Mouse (Mus musculus) erythroblast, adult 5-6 weeks (primary cell): ENCODE data around the gene Olfr103. TPM values are rescaled to one million over a fixed set of nuclear protein-coding genes. Genes with fewer than 3 reads are reported as not detected.

Experiments used
- ATAC-seq: replicated peaks from 2 replicates; pipeline ENCODE4 v1.8.0; 2016; ENCODE audit warnings: moderate number of reproducible peaks, mild to moderate bottlenecking, moderate TSS enrichment, inconsistent platforms; ENCODE audit not compliant: poor library complexity, low FRiP score, severe bottlenecking
- total RNA-seq, 2 experiments: library from RNA; stranded (forward) in 1 of 2; stranded (reverse) in 1 of 2; fragments of 150-400 nt in 1 of 2; fragments of 200-764, 138-1000 nt in 1 of 2; gene quantifications; 2 replicates each; pipeline versions ENCODE4 v1.2.3 to v1.2.4; 2015 to 2017; ENCODE audit warnings: low replicate concordance in 2 of 2

Gene Olfr103
- total RNA-seq (2015; ENCODE audit: low replicate concordance), result not detected in 2 replicates
- not detected in 2 replicates for total RNA-seq (2017; ENCODE audit: low replicate concordance)

DNA sequence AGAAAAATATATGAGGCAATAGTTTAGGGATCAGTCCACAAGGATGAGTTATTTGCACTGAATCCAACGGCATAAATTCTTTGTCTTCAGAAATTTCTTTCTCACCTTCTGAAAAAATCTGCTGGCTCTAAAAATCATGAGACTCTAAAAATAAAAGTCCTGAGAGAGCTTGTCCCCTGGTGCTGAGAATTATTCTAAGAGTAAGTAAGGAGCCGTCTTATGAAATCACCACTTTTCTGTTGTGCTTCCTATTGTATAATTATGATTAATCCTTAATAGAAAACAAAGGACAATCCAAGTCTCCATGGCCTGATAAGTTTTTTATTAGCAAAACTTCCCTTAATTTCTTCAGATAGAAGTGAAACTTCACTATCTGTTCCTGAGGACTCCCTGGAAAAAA, at the start of gene Olfr103:
Gene Olfr103 (minus strand): TSS at position 101 of the 400 bp plus-strand sequence.
- no peak for ATAC-seq

DNA sequence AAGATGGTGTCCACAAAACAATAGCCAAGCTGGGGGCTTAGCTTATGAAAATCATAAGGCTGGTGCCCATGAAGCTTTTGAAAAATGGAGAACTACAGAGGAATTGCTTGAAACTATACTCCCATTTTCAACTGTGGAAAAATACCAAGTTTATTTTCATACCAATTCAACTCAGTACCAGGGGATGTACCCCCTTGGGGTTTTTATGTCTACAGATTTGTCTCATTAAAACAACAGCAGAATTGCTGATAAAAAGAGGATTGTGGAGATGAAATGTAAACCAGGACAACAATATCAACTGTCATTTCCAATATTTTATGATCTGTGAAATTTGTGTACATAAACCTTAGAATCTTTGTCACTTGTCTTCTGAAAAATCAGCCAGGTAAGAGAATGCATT, 39.2 kb upstream of the Olfr103 start, which contains the start of gene Olfr105-ps:
Gene Olfr105-ps (plus strand): TSS at position 301 of the 400 bp plus-strand sequence.
- no peak for ATAC-seq

DNA sequence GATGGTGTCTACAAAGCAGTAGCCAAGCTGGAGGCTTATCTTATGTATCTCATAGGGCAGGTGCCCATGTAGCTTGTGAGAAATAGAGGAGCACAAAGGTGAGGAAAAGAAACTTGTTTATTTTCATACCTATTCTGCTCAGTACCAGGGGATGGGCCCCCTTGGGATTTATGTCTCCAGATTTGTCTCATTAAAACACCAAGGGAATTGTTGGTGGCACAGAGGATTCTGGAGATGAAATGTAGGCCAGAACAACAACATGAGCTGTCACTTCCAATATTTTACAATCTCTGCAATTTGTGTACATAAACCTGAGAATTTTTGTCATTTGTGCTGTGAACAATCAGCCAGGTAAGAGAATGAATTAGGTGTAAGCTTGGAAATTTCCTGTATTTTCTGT, 19.8 kb upstream of the Olfr103 start, which contains the start of gene Olfr104-ps:
Gene Olfr104-ps (plus strand): TSS at position 301 of the 400 bp plus-strand sequence.
- ATAC-seq, result no peak

DNA sequence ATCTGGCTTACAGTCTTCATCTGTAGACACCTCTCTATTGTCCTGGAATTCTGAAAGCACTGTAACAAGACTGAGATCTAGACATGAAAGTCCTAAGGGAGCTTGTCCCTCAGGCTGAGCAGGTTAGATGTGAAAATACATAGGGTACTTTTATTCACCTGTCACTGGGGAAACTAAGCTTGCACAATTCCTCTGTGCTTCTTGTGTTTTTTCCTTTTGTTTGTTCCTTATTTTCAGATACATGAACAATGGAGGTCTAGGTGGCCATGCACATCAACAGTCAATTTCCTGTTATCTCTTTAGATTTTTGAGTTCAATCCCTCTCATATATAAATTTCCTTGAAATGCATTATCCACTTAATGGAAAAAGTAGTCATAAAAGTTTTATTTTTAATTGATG, 22.5 kb downstream of the Olfr103 start, which contains the start of gene Olfr102:
Gene Olfr102 (minus strand): TSS at position 101 of the 400 bp plus-strand sequence.
- ATAC-seq, result no peak

DNA sequence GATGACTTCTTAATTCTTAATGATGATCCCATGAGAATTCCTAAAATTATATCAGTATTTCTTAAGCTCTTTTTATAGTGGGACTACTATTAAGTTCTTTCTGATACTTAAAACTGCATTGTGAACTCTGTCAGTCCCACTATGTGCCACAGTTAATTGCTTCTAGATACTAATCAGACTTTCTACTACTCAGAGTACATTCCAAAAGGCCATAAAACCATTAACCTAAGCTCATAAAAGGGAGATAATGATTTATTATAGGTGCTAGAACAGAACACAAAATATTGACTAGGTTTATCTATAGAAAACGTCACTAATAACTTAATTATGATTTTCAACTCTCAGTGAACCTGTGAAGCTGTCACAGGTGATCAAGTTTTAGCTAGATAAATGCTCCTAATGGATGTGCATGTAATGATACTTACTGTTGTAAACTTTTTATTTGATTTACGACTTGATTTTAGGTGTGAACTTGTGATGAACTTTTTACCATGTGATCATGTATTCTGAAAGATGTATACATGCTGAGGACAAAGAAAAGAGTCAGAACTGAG, 29.3 kb downstream of the Olfr103 start:
- no peak for ATAC-seq

DNA sequence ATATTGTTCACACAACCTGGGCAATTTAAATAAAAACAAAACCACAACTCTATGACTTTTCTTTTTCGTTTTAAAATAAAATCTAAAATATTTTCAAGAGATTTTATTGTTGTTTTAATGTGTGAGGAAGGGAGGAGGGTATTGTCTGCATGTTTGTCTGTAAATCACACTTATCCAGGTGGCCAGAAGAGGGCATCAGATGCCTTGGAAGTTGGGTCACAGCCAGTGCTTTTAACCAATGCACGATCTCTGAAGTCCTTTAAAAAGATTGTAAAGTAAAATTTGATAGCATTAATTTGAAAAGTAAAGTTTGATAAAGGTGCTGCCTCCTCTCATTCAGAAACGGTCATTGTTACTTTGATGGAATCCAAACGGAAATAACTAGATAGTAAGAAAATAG, 31.0 kb downstream of the Olfr103 start:
- no peak for ATAC-seq

DNA sequence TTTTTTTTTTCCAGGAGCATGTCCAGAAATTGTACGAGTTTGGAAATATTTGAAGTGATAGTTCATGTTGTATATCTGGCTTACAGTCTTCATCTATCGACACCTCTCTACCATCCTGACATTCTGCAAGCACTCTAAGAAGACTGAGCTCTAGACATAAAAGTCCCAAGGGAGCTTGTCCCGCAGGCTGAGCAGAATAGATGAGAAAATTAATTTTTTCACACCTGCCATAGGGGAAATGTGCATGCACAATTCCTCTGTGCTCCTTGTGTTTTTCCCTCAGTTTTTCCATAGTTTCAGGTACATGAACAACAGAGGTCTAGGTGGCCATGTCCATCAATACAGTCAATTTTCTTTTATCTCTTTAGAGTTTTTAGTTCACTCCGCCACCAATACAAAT, 35.3 kb downstream of the Olfr103 start, which contains the start of gene Olfr101:
Gene Olfr101 (minus strand): TSS at position 101 of the 400 bp plus-strand sequence.
- no peak for ATAC-seq

Other genes with a start within 250 kb of the Olfr103 start
- not detected in 2 replicates for gene Olfr91, start 241.4 kb downstream of the Olfr103 start, total RNA-seq (2015; ENCODE audit: low replicate concordance)
- gene Olfr91, start 241.4 kb downstream of the Olfr103 start, total RNA-seq (2017; ENCODE audit: low replicate concordance), result not detected in 2 replicates
- not detected in 2 replicates for gene Olfr92, start 219.6 kb downstream of the Olfr103 start, total RNA-seq (2015; ENCODE audit: low replicate concordance)
- gene Olfr92, start 219.6 kb downstream of the Olfr103 start, total RNA-seq (2017; ENCODE audit: low replicate concordance), result not detected in 2 replicates
- gene Olfr93, start 178.2 kb downstream of the Olfr103 start, total RNA-seq (2015; ENCODE audit: low replicate concordance), result not detected in 2 replicates
- gene Olfr93, start 178.2 kb downstream of the Olfr103 start, total RNA-seq (2017; ENCODE audit: low replicate concordance), result not detected in 2 replicates
- 5.4 TPM in 1 of 2 replicates, not detected in the other for gene Ubd, start 145.8 kb downstream of the Olfr103 start, total RNA-seq (2015; ENCODE audit: low replicate concordance)
- gene Ubd, start 145.8 kb downstream of the Olfr103 start, total RNA-seq (2017; ENCODE audit: low replicate concordance), result 1.7 and 4.7 TPM in 2 replicates
- not detected in 2 replicates for gene Olfr94, start 138.7 kb downstream of the Olfr103 start, total RNA-seq (2015; ENCODE audit: low replicate concordance)
- not detected in 2 replicates for gene Olfr94, start 138.7 kb downstream of the Olfr103 start, total RNA-seq (2017; ENCODE audit: low replicate concordance)
- not detected in 2 replicates for gene Olfr95, start 126.6 kb downstream of the Olfr103 start, total RNA-seq (2015; ENCODE audit: low replicate concordance)
- gene Olfr95, start 126.6 kb downstream of the Olfr103 start, total RNA-seq (2017; ENCODE audit: low replicate concordance), result not detected in 2 replicates
- not detected in 2 replicates for gene Olfr96, start 119.6 kb downstream of the Olfr103 start, total RNA-seq (2015; ENCODE audit: low replicate concordance)
- gene Olfr96, start 119.6 kb downstream of the Olfr103 start, total RNA-seq (2017; ENCODE audit: low replicate concordance), result not detected in 2 replicates
- not detected in 2 replicates for gene Olfr97, start 102.4 kb downstream of the Olfr103 start, total RNA-seq (2015; ENCODE audit: low replicate concordance)
- not detected in 2 replicates for gene Olfr97, start 102.4 kb downstream of the Olfr103 start, total RNA-seq (2017; ENCODE audit: low replicate concordance)
- gene Olfr98, start 75.9 kb downstream of the Olfr103 start, total RNA-seq (2015; ENCODE audit: low replicate concordance), result not detected in 2 replicates
- gene Olfr98, start 75.9 kb downstream of the Olfr103 start, total RNA-seq (2017; ENCODE audit: low replicate concordance), result not detected in 2 replicates
- not detected in 2 replicates for gene H2-M3, start 69.5 kb downstream of the Olfr103 start, total RNA-seq (2015; ENCODE audit: low replicate concordance)
- 2.9 and 3.3 TPM in 2 replicates for gene H2-M3, start 69.5 kb downstream of the Olfr103 start, total RNA-seq (2017; ENCODE audit: low replicate concordance)
- not detected in 2 replicates for gene Olfr99, start 56.2 kb downstream of the Olfr103 start, total RNA-seq (2015; ENCODE audit: low replicate concordance)
- 1.7 TPM in 1 of 2 replicates, not detected in the other for gene Olfr99, start 56.2 kb downstream of the Olfr103 start, total RNA-seq (2017; ENCODE audit: low replicate concordance)
- not detected in 2 replicates for gene Olfr101, start 35.4 kb downstream of the Olfr103 start, total RNA-seq (2015; ENCODE audit: low replicate concordance)
- gene Olfr101, start 35.4 kb downstream of the Olfr103 start, total RNA-seq (2017; ENCODE audit: low replicate concordance), result not detected in 2 replicates
- not detected in 2 replicates for gene Olfr102, start 22.6 kb downstream of the Olfr103 start, total RNA-seq (2015; ENCODE audit: low replicate concordance)
- not detected in 2 replicates for gene Olfr102, start 22.6 kb downstream of the Olfr103 start, total RNA-seq (2017; ENCODE audit: low replicate concordance)
- gene Olfr104-ps, start 19.9 kb upstream of the Olfr103 start, total RNA-seq (2015; ENCODE audit: low replicate concordance), result not detected in 2 replicates
- gene Olfr104-ps, start 19.9 kb upstream of the Olfr103 start, total RNA-seq (2017; ENCODE audit: low replicate concordance), result not detected in 2 replicates
- gene Olfr105-ps, start 39.3 kb upstream of the Olfr103 start, total RNA-seq (2015; ENCODE audit: low replicate concordance), result not detected in 2 replicates
- not detected in 2 replicates for gene Olfr105-ps, start 39.3 kb upstream of the Olfr103 start, total RNA-seq (2017; ENCODE audit: low replicate concordance)
- not detected in 2 replicates for gene Olfr106-ps, start 50.7 kb upstream of the Olfr103 start, total RNA-seq (2015; ENCODE audit: low replicate concordance)
- not detected in 2 replicates for gene Olfr106-ps, start 50.7 kb upstream of the Olfr103 start, total RNA-seq (2017; ENCODE audit: low replicate concordance)
- gene Olfr107, start 59.5 kb upstream of the Olfr103 start, total RNA-seq (2015; ENCODE audit: low replicate concordance), result not detected in 2 replicates
- 0.56 TPM in 1 of 2 replicates, not detected in the other for gene Olfr107, start 59.5 kb upstream of the Olfr103 start, total RNA-seq (2017; ENCODE audit: low replicate concordance)
- gene Olfr108, start 105.8 kb upstream of the Olfr103 start, total RNA-seq (2015; ENCODE audit: low replicate concordance), result not detected in 2 replicates
- gene Olfr108, start 105.8 kb upstream of the Olfr103 start, total RNA-seq (2017; ENCODE audit: low replicate concordance), result not detected in 2 replicates
- not detected in 2 replicates for gene Olfr109, start 119.2 kb upstream of the Olfr103 start, total RNA-seq (2015; ENCODE audit: low replicate concordance)
- gene Olfr109, start 119.2 kb upstream of the Olfr103 start, total RNA-seq (2017; ENCODE audit: low replicate concordance), result not detected in 2 replicates
- gene H2-M2, start 143.9 kb upstream of the Olfr103 start, total RNA-seq (2015; ENCODE audit: low replicate concordance), result not detected in 2 replicates
- gene H2-M2, start 143.9 kb upstream of the Olfr103 start, total RNA-seq (2017; ENCODE audit: low replicate concordance), result 0.34 TPM in 1 of 2 replicates, not detected in the other
- gene Olfr110, start 152.8 kb upstream of the Olfr103 start, total RNA-seq (2015; ENCODE audit: low replicate concordance), result not detected in 2 replicates
- not detected in 2 replicates for gene Olfr110, start 152.8 kb upstream of the Olfr103 start, total RNA-seq (2017; ENCODE audit: low replicate concordance)
- not detected in 2 replicates for gene Olfr111, start 168.3 kb upstream of the Olfr103 start, total RNA-seq (2015; ENCODE audit: low replicate concordance)
- not detected in 2 replicates for gene Olfr111, start 168.3 kb upstream of the Olfr103 start, total RNA-seq (2017; ENCODE audit: low replicate concordance)
- gene Olfr112, start 229.8 kb upstream of the Olfr103 start, total RNA-seq (2015; ENCODE audit: low replicate concordance), result not detected in 2 replicates
- gene Olfr112, start 229.8 kb upstream of the Olfr103 start, total RNA-seq (2017; ENCODE audit: low replicate concordance), result 0.09 TPM in 1 of 2 replicates, not detected in the other
- not detected in 2 replicates for gene Olfr113, start 238.0 kb upstream of the Olfr103 start, total RNA-seq (2015; ENCODE audit: low replicate concordance)
- not detected in 2 replicates for gene Olfr113, start 238.0 kb upstream of the Olfr103 start, total RNA-seq (2017; ENCODE audit: low replicate concordance)